Mouse (Mus musculus): ENCODE measurements around the gene Fibcd1. TPM values are rescaled to one million over a fixed set of nuclear protein-coding genes. Genes with fewer than 3 reads are reported as not detected.

The Fibcd1 gene
- polyA plus RNA-seq, 1 experiment from 2014 or later: 0.29 TPM

DNA sequence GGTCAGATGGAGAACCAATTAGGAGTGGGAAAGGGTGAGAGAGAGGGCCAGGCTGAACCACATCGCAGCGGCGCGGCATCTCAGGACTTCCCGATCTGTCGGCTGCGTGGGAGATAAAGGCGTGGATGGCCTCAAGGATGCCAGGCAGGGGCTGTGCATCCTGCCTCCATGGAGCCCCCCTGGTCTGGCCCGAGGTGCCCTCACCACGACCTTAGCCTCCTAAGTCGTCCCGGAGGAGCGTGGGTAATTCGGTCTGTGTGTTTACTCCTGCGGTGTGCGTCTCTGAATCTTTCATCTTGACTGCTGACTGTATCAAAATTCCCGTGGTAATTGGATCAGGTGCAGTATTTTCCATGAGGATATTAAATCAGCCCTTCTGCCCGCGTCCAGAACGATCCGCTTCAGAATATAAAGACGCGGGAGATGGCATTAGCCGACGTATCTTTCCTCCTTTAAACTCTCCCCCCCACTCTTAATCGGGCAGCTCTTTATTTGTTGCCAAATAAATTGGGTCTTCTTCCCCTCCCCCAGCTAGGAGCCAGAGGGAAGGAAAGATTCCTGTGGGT, 28.6 kb upstream of the Fibcd1 start:
- Histone ChIP-seq H3K4me1 (no peaks in the 10 kb centered on the region), H3K36me3 (no peaks in the 10 kb centered on the region), H3K4me3 (replicated peaks) (no peak overlapping the region), H3K4me2 (replicated peaks) (no peak overlapping the region), H3K27ac (replicated peaks) (no peak overlapping the region), H3K9ac (no peak overlapping the region), H3K27me3 (peaks cover 9% of the 10 kb centered on the region), H3K9me3 (replicated peaks) (no peaks in the 10 kb centered on the region)
- ATAC-seq (ENCODE audit: insufficient number of reproducible peaks, low FRiP score, low TSS enrichment, low read depth): no peak
- WGBS: 50% methylated on average over 26 of the region's 26 CpGs

DNA sequence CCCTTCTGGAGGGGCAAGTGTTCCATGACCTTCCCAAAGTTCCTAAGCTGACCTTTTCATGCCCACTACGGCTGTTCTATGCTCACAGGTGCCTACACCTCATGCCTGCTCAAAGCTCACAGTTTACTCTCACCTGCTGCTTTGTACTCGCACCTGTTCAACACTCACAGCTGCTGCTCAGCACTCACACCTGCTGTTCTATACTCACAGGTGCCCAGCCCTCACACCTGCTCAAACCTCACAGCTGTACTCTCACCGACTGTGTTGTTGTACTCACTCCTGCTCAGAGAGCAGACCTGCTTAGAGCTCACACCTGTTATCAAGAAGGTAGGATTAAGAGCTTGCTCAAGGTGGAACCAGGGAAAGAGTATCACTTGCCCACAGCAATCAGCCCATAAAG, 24.9 kb upstream of the Fibcd1 start:
- no peaks in the 10 kb centered on the region for H3K4me1 ChIP-seq
- H3K4me3 ChIP-seq (replicated peaks): no peak overlapping the region
- WGBS: 62% methylated on average over 3 of the region's 3 CpGs
- H3K27ac ChIP-seq (replicated peaks): no peak overlapping the region
- no peaks in the 10 kb centered on the region for H3K36me3 ChIP-seq
- no peak overlapping the region for H3K4me2 ChIP-seq (replicated peaks)
- no peak overlapping the region for H3K9ac ChIP-seq
- H3K27me3 ChIP-seq: peaks cover 5% of the 10 kb centered on the region
- H3K9me3 ChIP-seq (replicated peaks): no peaks in the 10 kb centered on the region
- ATAC-seq (ENCODE audit: insufficient number of reproducible peaks, low FRiP score, low TSS enrichment, low read depth): no peak

DNA sequence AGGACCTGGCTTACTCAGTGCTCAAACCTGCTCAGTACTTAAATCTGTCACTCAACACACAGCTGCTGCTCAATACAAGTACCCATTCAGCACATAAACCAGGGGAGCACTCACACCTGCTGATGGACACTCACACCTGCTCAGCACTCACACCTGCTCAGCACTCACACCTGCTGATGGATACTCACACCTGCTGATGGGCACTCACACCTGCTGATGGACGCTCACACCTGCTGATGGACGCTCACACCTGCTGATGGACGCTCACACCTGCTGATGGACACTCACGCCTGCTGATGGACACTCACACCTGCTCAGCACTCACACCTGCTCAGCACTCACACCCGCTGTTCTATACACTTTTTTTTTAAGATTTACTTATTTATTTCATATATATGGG, 23.9 kb upstream of the Fibcd1 start:
- H3K36me3 ChIP-seq: no peaks in the 10 kb centered on the region
- 87% methylated on average over 5 of the region's 5 CpGs for WGBS
- no peaks in the 10 kb centered on the region for H3K4me1 ChIP-seq
- no peak overlapping the region for H3K27ac ChIP-seq (replicated peaks)
- H3K4me3 ChIP-seq (replicated peaks): no peak overlapping the region
- H3K9ac ChIP-seq: no peak overlapping the region
- no peaks in the 10 kb centered on the region; the same call in 1 of the 2 replicates for H3K27me3 ChIP-seq
- no peak overlapping the region for H3K4me2 ChIP-seq (replicated peaks)
- no peaks in the 10 kb centered on the region for H3K9me3 ChIP-seq (replicated peaks)
- ATAC-seq (ENCODE audit: insufficient number of reproducible peaks, low FRiP score, low TSS enrichment, low read depth): no peak

DNA sequence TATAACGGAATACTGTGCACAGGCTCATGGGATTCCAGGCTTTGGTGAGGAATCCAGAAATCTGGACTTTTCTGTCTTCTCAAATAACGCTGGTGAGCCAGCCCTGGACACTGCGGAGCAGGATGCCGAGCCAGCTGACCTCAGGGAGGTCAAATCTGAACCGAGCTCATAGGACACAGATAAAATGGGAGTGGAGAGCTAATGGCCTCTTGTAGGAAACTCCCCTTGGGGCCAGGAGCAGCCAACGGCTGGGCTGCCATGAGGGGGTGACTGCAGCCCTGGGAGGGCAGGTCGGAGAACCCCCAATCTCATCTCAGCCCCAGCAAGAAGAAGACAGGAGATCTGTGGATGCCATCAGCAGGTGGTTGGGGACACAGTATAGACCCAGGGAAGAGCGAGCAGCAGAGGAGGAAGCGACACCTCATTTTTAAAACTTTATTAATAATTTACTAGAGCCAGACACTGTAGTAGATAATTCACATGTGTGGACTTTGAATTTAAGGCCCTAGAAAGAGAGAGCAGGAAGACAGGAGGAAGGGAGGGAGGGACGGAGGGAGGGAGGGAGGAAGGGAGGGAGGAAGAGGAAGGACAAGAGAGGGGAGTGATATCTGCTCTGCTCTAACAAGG, 22.8 kb upstream of the Fibcd1 start:
- Histone ChIP-seq H3K9ac (no peak overlapping the region), H3K4me2 (replicated peaks) (no peak overlapping the region), H3K9me3 (replicated peaks) (no peaks in the 10 kb centered on the region), H3K4me1 (no peaks in the 10 kb centered on the region), H3K27me3 (no peaks in the 10 kb centered on the region), H3K36me3 (no peaks in the 10 kb centered on the region), H3K4me3 (replicated peaks) (no peak overlapping the region), H3K27ac (replicated peaks) (no peak overlapping the region)
- ATAC-seq (ENCODE audit: insufficient number of reproducible peaks, low FRiP score, low TSS enrichment, low read depth): no peak
- 53% methylated on average over 10 of the region's 10 CpGs for WGBS

DNA sequence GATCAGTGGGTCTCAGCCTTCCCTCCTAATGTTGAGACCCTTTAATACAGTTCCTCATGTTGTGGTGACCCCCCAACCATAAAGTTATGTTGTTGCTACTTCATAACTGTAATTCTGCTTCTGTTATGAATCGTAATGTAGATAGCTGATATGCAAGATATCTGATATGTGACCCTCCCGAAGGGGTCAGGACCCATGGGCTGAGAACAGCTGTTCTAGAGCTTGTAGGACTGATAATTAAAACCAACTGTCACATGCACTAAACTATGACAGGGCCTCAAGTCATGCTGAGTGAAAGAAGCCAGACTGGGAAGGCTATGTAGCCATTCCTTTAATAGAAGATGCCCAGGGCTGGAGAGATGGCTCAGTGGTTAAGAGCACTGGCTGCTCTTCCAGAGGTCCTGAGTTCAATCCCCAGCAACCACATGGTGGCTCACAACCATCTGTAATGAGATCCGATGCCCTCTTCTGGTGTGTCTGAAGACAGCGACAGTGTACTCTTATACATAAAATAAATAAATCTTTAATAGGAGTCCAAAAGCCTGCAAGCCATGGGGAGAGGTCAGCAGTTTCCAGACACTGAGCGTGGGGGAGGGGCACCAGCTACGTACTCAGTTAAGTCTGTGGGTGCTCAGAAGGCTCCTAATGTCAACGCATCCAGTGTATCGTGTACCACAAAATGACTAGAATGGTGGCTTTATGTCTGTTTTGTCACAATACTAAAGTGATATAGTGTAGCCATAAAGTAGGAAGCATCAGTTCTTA, 22.1 kb upstream of the Fibcd1 start:
- Histone ChIP-seq H3K4me3 (replicated peaks) (no peak overlapping the region), H3K36me3 (no peaks in the 10 kb centered on the region), H3K4me1 (no peaks in the 10 kb centered on the region), H3K27me3 (no peaks in the 10 kb centered on the region), H3K4me2 (replicated peaks) (no peak overlapping the region), H3K9me3 (replicated peaks) (no peaks in the 10 kb centered on the region), H3K9ac (no peak overlapping the region), H3K27ac (replicated peaks) (no peak overlapping the region)
- 71% methylated on average over 8 of the region's 8 CpGs for WGBS
- no peak for ATAC-seq (ENCODE audit: insufficient number of reproducible peaks, low FRiP score, low TSS enrichment, low read depth)

DNA sequence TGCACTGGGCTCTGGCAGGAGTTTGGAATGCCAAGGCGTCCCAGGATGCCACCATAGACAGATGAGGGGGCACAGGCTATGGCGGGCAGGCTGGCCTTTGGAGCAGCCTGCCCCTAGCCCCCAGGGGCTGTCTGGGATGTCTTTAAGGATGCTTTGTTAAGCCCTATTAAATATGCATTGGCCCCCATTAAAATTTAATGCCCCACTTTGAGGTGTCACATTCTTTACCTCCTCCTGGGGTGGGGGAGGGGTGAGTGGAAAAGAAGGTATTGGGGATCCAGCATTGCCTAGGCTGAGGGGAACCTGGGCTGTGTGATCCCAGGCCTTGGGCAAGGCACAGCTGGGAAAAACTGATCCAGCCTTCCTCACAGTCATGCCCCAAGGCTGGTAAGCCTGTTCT, 20.0 kb upstream of the Fibcd1 start:
- Histone ChIP-seq H3K27me3 (no peaks in the 10 kb centered on the region; the same call in 1 of the 2 replicates), H3K9me3 (replicated peaks) (no peaks in the 10 kb centered on the region), H3K9ac (no peak overlapping the region), H3K27ac (replicated peaks) (no peak overlapping the region), H3K4me2 (replicated peaks) (no peak overlapping the region), H3K36me3 (no peaks in the 10 kb centered on the region), H3K4me3 (replicated peaks) (no peak overlapping the region), H3K4me1 (no peaks in the 10 kb centered on the region)
- 53% methylated on average over 2 of the region's 2 CpGs for WGBS
- ATAC-seq (ENCODE audit: insufficient number of reproducible peaks, low FRiP score, low TSS enrichment, low read depth): no peak

DNA sequence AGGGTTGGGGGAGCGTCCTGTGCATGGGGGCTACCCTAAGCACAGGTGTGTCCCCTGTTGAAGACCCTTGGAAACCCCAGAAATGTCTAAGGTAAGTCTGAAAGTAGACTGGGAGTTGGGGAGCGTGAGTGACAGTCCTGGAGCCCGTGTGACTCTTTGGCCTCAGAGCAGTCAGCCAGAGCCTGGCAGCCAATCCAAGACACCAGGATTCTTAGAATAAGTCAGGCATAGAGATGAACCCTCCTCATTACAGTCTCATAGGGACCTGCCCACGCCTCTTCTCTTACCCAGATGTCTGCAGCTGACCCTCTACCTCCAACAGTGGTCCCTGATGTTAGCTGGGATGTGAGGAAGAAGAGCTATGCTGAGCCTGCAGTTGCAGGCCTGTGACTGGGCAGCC, 19.5 kb upstream of the Fibcd1 start:
- Histone ChIP-seq H3K4me2 (replicated peaks) (no peak overlapping the region), H3K4me3 (replicated peaks) (no peak overlapping the region), H3K4me1 (no peaks in the 10 kb centered on the region), H3K27ac (replicated peaks) (no peak overlapping the region), H3K36me3 (no peaks in the 10 kb centered on the region), H3K9ac (no peak overlapping the region), H3K9me3 (replicated peaks) (no peaks in the 10 kb centered on the region), H3K27me3 (no peaks in the 10 kb centered on the region; the same call in 1 of the 2 replicates)
- WGBS: 71% methylated on average over 4 of the region's 4 CpGs
- no peak for ATAC-seq (ENCODE audit: insufficient number of reproducible peaks, low FRiP score, low TSS enrichment, low read depth)

DNA sequence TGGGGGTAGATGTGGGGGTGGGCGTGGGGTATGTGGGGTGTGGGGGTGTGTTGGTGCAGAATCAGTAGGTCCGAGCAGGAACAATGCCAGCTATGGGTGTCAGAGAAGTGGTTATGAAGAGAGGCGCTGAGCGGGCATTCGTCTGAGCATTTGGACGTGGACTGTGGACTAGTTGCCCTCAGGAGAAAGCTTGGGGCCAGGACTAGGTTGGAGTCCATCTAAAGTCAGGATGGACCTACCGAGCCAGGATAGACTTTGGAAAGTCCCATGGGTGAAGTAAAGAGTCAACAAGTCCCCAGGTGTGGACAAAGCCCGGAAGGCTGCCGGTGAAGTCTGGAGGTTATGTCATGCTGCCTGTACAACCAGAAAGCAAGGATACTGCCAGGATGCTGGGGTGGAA, 19.1 kb upstream of the Fibcd1 start:
- WGBS: 89% methylated on average over 9 of the region's 9 CpGs
- Histone ChIP-seq H3K4me3 (replicated peaks) (no peak overlapping the region), H3K9me3 (replicated peaks) (no peaks in the 10 kb centered on the region), H3K4me1 (peaks cover 2% of the 10 kb centered on the region), H3K4me2 (replicated peaks) (no peak overlapping the region), H3K36me3 (no peaks in the 10 kb centered on the region), H3K9ac (no peak overlapping the region), H3K27ac (replicated peaks) (no peak overlapping the region), H3K27me3 (no peaks in the 10 kb centered on the region; the same call in 1 of the 2 replicates)
- ATAC-seq (ENCODE audit: insufficient number of reproducible peaks, low FRiP score, low TSS enrichment, low read depth): no peak

DNA sequence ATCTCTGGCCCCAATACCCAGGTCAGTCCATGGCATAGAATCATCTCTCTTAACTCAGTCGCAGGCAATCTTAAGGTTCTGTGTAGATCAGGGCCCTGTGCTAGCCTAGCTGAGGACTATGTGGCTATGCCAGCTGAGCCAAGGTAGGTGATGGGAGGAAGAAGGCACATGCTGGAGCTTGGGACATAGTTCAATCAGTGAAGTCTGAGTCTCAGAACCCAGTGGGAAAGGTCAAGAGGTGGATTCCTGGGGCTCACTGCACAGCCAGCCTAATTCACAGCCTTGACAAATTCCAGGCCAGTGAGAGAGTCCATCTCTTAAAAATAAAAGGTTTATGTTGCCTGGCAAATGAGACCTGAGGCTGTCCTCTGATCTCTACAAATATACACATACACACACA, 18.0 kb upstream of the Fibcd1 start:
- ATAC-seq (ENCODE audit: insufficient number of reproducible peaks, low FRiP score, low TSS enrichment, low read depth): no peak
- H3K4me3 ChIP-seq (replicated peaks): no peak overlapping the region
- no peaks in the 10 kb centered on the region; the same call in 1 of the 2 replicates for H3K27me3 ChIP-seq
- no peak overlapping the region for H3K4me2 ChIP-seq (replicated peaks)
- 61% methylated on average over 1 of the region's 1 CpGs for WGBS
- no peak overlapping the region for H3K27ac ChIP-seq (replicated peaks)
- H3K4me1 ChIP-seq: peaks cover 13% of the 10 kb centered on the region
- no peak overlapping the region for H3K9ac ChIP-seq
- H3K9me3 ChIP-seq (replicated peaks): no peaks in the 10 kb centered on the region
- H3K36me3 ChIP-seq: no peaks in the 10 kb centered on the region

DNA sequence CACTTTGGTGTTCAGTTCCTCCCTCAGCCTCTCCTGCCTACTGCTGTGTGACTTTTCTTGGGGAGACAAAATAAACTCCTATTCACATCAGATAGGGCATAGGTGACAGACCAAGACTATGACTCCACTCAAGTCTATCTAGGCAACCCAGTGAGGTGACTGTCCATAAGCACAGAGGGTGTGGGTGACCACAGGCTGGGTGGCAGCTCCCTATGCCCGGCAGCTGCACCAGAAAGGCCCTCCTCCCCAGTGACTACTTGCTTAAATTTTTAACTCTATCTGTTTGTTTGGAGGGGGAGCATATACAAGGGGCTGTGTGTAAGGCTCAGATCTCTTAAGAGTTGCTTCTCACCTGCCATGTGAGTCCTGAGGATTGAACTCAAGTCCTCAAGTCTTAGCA, 17.1 kb upstream of the Fibcd1 start:
- Histone ChIP-seq H3K4me3 (replicated peaks) (no peak overlapping the region), H3K9ac (no peak overlapping the region), H3K36me3 (no peaks in the 10 kb centered on the region), H3K9me3 (replicated peaks) (no peaks in the 10 kb centered on the region), H3K27ac (replicated peaks) (no peak overlapping the region), H3K4me1 (peaks cover 18% of the 10 kb centered on the region), H3K4me2 (replicated peaks) (no peak overlapping the region), H3K27me3 (no peaks in the 10 kb centered on the region; the same call in 1 of the 2 replicates)
- 30% methylated on average over 1 of the region's 1 CpGs for WGBS
- ATAC-seq (ENCODE audit: insufficient number of reproducible peaks, low FRiP score, low TSS enrichment, low read depth): no peak

DNA sequence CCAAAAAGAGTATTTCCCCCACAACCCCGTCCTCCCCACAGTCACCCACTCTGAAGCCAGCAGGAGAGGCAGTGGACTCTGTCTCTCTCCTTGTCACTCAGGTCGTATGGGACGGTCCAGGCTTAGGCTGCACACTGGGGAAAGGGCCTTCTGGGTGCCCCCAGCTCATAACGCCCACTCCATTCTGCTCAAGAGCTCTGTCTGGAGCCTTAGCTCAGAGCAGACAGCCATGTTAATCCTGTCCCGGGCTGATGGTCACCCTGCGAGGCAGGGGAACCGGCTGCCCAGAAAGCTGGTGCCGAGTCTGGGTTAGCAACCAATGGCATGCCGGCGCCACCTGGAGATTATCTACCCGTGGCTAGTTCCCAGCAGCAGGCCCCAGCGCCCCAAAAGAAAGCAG, 12.7 kb upstream of the Fibcd1 start:
- no peak overlapping the region for H3K4me2 ChIP-seq (replicated peaks)
- H3K4me3 ChIP-seq (replicated peaks): no peak overlapping the region
- H3K9ac ChIP-seq: no peak overlapping the region
- H3K4me1 ChIP-seq: peaks cover 21% of the 10 kb centered on the region
- no peaks in the 10 kb centered on the region for H3K36me3 ChIP-seq
- H3K9me3 ChIP-seq (replicated peaks): no peaks in the 10 kb centered on the region
- no peaks in the 10 kb centered on the region; the same call in 1 of the 2 replicates for H3K27me3 ChIP-seq
- 25% methylated on average over 12 of the region's 12 CpGs for WGBS
- H3K27ac ChIP-seq (replicated peaks): no peak overlapping the region
- ATAC-seq (ENCODE audit: insufficient number of reproducible peaks, low FRiP score, low TSS enrichment, low read depth): no peak
